Mouse (Mus musculus) natural killer cell, adult 2 months (primary cell): ENCODE measurements around the gene Filip1l.

Experiments used
- DNase-seq, 2 experiments: peaks; one replicate each; pipeline ENCODE4 v3.0.0; 2022; ENCODE audit warnings: low spot score in 2 of 2

Gene Filip1l

DNA sequence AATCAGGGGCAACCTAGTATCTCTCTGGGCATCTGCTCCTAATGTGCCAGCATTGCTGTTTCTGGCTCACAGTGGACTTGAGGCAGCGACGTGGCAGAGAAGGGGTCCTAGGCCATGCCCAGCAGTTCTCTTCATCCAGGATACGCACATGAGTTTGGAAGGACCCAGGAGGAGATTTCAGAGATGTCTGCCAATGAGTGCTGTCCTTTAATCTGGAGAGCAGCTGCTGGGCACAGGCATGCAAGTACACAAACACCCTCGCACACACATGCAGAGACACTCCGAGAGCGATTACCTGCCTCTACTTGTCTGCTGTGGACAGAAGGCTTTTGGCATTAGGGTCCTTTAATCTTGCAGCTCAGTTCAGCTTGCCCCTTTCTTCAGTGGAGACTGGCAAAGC is at the start of gene Filip1l:
Gene Filip1l (plus strand): TSS at position 343 of the 400 bp plus-strand sequence.
- no peak for DNase-seq

- no peak for DNase-seq
These were observed 49.2 kb upstream of the Filip1l start for GRCm38 (mm10) chr16:57303716-57304115.

DNA sequence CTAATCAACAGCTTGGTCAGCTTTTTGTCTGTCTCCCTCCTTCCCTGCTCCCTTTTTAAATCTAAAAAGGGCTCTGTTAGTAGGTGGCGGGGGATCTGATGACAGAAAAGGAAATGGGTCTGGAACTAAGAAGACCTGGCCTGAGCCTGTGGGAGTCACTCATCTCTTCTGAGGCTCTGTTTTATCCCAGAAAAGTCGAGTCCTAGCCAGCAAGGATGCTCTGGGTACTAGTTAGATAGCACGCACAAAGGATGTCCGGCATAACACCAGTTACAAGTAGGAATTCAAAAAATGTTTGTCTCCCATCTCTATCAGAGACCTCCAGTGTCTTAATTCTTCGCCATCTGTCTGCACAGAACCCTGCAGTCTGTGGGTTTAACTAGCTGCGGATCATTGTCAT is 47.4 kb upstream of the Filip1l start:
- DNase-seq, result no peak

GRCm38 (mm10) chr16:57312130-57312529 is 40.8 kb upstream of the Filip1l start:
- DNase-seq, result no peak

DNA sequence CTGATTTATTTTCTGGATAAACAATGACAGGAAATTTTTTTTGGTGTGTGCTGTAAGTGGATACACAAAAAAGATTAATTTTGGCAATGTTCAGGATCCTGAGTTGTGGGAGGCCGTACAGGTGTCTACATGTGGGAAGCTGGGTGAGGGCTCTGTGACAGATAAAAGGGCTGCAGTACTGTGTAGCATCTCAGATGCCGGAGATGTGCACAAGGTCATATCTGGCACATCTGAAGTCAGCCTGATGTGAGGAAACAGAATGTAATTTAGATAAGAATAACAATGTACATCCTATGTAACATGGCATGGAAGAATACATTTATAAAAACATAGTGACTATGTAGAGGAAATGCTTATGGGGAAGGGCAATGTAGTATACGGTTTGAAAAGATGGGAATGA is 39.4 kb upstream of the Filip1l start:
- DNase-seq, result no peak

DNA sequence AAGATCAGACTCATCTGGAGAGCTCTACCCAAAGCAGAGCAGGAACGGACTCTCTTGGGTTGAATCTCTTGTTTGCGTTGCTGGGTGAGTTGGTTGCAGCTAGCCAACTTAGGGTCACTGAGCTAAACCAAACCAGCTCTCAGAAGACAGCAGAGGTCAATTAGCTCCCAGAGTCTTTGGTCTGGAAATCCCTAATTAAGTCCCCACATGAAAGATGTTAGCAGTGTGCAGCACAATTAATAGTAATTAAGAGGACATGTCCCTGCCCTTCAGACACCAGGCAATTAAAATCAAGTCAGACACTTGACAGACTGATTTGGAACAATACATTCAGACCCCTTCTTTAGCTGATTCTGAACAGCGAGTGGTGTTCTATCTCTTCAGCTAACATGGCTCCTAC is 38.7 kb upstream of the Filip1l start:
- no peak for DNase-seq

- DNase-seq, result no peak
These were observed 37.9 kb upstream of the Filip1l start for GRCm38 (mm10) chr16:57315026-57315425.

GRCm38 (mm10) chr16:57317127-57317526 is 35.8 kb upstream of the Filip1l start:
- DNase-seq, result no peak

DNA sequence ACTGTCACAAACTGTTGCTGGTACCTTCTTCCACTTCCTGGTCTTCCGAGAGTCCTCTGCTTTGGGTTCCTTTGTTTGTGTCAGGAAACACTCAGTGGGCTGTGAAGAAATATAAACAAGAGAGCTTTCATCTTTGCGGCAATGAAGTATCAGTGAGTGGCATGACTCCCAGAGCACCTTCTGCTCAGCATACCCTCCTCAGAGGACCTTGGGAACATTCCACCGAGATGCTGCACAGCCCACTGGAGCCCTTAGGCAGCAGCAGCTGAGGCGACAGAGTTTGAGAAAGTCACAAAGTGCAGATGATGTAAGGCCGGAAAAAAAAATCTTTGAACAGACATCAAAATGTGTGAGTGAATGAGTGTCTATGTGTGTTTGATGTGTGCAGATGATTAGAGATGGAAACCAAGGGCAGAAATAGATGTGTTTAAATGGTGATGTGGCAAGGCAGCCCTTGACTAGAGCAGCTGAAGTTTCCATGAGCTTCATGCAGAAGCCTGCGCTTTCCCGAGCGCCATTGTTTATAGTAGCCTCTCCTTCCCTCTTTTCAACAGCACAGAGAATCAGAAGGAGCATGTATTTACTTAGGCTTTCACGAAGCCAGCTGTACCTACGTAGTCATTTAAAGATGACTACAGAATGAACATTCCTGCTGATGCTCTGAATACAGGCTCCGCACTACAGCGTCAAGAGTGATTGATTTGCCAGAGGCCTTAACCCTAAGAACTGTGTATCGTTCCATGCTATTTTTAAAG is 34.8 kb upstream of the Filip1l start:
- no peak for DNase-seq

DNA sequence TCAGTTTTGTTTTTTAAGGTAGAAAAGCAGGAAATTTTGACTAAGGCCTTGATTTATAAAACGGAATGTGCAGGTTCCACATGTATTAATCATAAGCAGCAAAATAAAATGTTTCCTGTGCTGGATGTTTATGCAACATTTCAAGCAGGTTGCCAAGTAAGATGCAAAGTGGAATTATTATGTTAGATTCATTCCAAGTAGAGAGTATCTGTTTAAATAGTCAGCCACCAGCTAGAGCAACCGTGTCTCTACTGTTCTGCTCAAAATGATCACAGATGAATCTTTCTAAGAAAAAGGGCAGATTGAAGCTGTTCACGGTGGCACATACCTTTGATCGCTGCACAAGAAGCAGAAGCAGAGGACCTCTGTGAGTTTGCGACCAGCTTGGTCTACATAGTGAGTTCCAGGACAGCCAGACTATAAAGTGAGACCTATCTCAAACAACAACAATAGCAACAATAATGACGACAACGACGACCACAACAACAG is 34.2 kb upstream of the Filip1l start:
- DNase-seq, result no peak

DNA sequence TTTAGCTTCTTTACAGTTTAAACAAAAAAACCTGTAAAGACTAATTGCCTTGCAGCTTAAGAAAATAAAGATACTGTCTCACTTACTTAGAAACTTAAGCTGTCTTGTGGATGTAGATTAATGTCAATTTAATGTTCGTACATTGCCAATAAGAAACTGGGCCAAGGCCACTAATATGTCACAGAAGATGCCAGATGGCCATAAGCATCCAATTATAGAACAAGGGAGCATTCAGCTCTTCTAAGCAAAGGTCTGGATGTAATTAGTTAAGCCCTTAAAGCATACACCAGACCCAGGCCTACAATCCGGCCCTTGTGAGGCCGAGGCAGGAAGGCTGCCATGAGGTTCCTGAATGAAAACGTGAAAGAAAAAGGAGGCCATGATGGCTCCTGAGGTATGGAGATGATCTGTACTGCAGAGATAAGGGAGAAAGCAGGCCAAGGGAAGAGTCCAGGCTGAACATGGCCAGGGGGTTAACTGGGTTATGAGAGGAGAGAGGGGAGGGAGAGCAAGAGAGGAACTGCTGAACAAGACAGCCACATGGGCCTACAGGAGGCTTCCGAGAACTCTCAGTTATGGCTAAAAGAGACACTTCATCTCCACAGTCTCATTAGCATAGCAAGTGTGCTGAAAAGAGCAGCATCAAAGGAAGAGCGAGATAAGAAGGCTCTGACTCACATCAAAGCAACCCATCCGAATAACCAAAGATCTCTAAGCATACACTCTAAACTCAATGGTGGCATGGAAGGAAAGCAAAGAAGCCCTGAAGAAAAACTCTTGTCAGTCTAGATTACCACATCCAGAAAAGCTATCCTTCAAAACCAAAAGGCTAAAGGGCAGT is 33.4 kb upstream of the Filip1l start:
- no peak for DNase-seq

DNA sequence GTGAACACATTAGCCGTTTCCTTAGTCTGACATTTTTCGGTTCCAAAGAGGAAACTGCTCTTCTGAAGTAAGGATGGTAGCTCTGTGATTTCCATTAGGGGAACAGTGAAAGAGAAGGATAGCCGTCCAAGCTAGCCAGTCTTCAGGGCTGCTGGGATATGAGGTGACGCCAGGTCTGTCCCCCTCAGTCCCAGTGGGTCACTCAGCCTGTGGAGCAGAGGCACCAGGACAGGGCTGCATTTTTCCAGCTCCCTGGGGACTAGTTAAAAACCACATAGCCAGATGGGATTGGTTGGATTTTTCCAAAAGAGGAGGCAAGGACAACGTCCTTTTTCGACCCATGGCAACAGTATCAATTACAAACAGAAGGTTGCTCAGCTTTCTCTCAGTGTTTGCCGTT is 25.9 kb upstream of the Filip1l start:
- no peak for DNase-seq

- no peak for DNase-seq
These were observed 23.9 kb upstream of the Filip1l start for GRCm38 (mm10) chr16:57329028-57329427.

- no peak for DNase-seq
These were observed 22.8 kb upstream of the Filip1l start for GRCm38 (mm10) chr16:57330111-57330510.

GRCm38 (mm10) chr16:57332301-57332700 is 20.6 kb upstream of the Filip1l start:
- DNase-seq, result no peak

GRCm38 (mm10) chr16:57336770-57337423 is 16.0 kb upstream of the Filip1l start:
- peak; percentile 41 to 56 for DNase-seq

DNA sequence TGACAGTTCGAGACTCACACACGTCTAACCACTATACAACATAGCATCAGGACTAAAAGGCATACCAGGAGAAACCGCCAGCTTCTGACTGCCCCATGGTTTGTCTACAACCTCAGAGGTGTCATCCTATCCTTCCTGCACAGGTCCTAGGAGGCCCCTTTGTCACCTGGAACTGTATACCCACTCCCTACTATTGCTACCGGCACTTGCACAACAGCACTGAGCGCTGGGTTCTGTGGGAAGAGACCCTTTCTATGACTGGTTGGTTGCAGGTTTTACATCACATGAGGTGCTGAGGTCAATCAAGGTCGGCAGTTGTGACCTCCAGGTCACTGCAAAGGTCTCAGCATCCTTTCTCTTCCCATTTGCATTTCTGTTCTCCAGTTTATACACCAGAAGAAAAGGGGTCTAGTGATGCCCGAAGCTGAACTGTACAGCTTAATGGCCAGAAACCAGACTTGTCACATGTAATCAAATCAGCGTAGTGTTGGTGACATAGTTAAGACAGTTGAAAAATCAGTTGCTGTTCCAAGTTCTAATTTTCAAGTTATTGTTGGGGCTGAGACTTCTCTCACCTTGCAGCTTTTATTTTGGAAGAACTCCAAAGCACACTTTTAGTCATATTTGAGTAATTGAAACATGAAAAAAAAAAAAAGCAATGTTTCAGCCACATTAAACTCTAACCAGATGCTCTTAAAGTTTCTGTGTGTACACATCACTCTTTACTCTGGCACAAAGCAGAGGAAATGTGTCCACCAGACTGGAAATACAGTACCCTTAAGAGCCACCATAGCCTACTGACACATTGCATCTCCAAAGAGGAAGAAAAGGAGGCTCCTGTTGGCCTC is 12.9 kb upstream of the Filip1l start:
- DNase-seq, result no peak

DNA sequence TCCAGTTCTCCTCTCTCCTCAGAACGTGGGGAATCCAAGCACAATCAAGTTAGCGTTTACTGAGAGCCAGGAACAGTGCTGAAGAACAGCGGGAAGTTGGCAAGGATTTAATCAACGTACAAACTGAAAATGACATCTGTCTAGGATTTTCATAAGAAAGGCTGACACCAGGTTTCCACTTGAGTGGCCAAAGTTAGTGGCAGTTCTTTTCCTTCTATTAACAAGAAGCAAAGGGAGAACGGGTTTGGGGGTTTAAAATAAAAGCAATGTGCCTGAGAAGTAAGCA is 12.3 kb upstream of the Filip1l start:
- no peak for DNase-seq

- no peak for DNase-seq
These were observed 6.6 kb upstream of the Filip1l start for GRCm38 (mm10) chr16:57346258-57346657.

- no peak for DNase-seq
These were observed 3.9 kb upstream of the Filip1l start for GRCm38 (mm10) chr16:57349039-57349438.

DNA sequence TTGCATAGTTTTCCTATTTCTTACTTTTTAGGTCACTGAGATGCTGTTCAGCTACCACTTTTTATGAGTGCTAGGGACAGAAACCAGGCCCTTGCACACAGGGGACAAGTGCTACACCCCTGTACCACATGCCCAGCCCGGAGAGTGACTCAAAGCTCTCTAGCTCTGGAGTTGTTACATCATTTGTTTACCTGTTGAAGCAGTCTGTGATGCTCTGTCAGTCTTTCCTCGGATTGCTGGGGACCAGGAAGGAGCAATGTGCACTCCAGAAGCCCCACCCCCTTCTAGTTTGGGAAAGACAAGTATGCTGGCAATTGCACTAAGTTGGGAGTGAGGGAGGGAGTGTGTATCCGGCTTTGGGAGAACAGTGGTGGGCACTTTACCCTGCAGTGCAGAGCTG is 3.2 kb upstream of the Filip1l start:
- DNase-seq, result no peak
